Mouse (Mus musculus): ENCODE measurements around the gene Pam.

Gene Pam

DNA sequence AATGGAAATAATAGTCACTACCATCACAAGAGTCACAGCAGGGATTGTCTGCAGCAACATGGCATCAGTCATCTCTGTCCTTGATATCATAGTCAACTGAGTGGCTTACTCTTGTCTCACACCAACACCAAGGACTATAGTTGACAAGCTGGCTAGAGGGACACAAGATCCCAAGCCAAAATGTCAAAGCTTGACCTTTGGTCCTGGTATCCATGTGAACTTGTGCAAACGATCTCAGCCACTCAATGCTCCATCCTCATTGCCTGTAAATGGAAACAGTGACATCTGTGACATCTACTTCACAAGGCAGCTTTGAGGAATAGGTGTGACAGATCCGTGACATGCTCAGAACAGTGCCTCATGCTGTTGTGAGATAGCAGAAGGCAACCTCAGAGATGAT, 15.0 kb downstream of the Pam start:
- no peak for DNase-seq (ENCODE audit: low read depth in 2 of 2, low spot score in 2 of 2)

- DNase-seq (ENCODE audit: low read depth in 2 of 2, low spot score in 2 of 2) = no peak
Observed at GRCm38 (mm10) chr1:98079640-98080039, 15.8 kb downstream of the Pam start.

- no peak for DNase-seq (ENCODE audit: low read depth in 2 of 2, low spot score in 2 of 2)
Observed at GRCm38 (mm10) chr1:98078735-98079134, 16.7 kb downstream of the Pam start.

DNA sequence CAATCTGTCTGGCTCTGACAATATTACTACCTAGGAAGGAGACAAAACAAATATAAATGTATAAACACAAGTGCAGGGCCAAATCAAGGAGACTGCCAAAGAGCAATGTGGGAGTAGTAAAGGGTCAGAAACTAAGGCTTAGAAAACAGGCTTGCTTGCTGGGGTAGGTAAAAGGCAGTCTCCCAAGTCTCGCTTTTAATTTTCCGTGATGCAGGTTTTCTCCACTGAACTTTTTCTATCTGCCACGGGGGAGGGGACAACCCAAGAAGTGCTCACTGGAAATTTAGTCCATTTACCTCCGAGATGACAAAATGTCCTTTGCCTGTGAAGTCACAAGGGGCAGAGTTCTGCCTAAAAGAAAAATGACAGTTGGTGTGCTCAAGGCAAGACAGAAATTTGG, 21.6 kb downstream of the Pam start:
- no peak for DNase-seq (ENCODE audit: low read depth in 2 of 2, low spot score in 2 of 2)

DNA sequence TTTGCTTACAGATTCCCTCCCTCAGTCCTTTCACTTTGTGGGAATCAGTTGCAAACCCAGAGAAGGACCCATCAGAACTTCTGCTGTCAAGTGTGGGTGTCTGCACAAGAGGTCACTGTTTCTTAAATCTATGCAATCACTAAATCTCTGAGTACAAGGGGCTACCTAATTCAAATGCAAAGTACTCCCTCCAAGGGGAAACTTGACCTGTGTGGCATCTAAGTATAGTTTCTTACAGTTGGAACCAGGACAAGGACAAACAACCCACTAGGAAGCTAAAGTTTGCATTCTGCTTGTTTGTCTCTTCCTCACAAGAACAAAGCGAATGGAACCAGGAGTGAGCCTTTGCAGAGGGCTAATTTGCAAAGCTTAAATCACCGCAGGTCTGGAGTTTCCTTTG, 22.3 kb downstream of the Pam start:
- DNase-seq (ENCODE audit: low read depth in 2 of 2, low spot score in 2 of 2) = no peak

DNA sequence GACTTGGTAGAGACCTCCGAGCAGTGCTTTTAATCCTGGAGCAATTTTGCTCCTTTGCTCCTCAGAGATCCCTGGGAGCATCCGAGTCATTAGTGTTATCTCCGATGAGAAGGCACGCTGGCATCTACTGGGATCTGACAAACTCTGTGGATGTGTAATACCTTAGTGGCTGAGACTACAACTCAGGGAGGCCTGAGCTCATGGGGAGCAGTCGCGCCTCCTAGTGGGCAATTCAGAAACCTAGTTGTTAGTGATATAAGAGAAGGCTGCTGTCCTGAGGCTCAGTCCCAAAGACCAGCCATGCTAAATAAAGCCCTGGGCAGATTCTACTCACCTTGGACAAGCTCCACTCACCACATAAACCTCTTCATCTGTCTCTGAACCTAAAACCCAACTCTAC, 23.4 kb downstream of the Pam start:
- peak; percentile 5 to 24 for DNase-seq (ENCODE audit: low read depth in 2 of 2, low spot score in 2 of 2)

DNA sequence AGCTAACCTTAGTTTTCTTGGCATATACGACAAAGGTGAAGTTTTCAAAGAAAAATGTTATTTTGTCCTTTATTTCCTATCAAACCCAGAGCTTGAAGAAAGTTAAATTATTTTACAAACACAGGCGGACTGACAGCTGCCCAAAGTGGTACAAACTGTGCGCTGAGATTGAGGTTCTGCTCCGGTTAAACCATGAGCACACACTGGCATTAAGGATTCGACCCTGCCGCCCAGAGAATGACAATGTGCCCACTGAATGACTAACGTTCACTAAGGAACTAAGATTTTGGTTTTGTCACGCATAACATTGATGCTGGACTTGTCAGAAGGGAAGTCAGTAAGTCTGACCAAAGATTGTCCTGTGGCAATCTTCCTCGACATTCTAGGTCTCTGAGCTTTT, 24.0 kb downstream of the Pam start:
- no peak for DNase-seq (ENCODE audit: low read depth in 2 of 2, low spot score in 2 of 2)

- DNase-seq (ENCODE audit: low read depth in 2 of 2, low spot score in 2 of 2) = no peak
Observed at GRCm38 (mm10) chr1:98070743-98071325, 24.6 kb downstream of the Pam start.

DNA sequence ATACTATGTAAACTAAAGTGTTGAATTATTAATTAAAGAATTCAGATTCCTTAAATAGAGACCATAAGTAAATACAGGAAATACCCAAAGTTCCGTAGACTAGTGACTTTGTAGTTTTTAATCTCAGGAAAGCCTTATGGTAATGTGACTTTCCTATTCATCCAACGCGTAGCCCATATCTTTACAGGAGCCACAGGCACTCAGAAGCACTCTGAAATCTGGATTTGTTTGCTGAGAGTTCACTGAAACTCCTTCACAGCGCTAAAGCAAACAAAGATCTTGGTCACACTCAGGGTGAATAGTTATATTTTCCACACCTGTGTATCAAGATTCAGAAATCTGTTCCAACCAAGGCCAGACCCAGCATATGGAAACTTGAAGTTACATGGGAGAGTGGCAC, 27.3 kb downstream of the Pam start:
- DNase-seq (ENCODE audit: low read depth in 2 of 2, low spot score in 2 of 2) = no peak

GRCm38 (mm10) chr1:98062074-98062473, 33.4 kb downstream of the Pam start:
- DNase-seq (ENCODE audit: low read depth in 2 of 2, low spot score in 2 of 2) = no peak

DNA sequence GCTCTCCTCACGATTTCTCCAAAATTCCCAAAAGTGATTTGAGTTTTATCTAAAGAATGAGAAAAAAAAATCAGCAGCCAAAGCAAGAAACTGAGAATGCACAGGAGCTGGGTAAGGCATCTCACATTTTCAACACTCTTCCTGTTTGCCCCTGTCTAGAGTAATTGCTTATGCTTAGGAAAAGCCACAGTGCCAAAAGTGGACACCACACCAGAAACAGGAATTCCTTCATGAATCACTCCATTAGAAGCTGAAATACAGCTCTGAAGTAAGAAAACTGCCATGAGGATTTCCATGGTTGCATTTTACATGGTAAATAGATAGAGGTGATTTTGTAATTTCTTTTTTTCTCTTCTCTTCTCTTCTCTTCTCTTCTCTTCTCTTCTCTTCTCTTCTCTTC, 36.0 kb downstream of the Pam start:
- no peak for DNase-seq (ENCODE audit: low read depth in 2 of 2, low spot score in 2 of 2)

GRCm38 (mm10) chr1:98056996-98057945, 38.2 kb downstream of the Pam start:
- DNase-seq (ENCODE audit: low read depth in 2 of 2, low spot score in 2 of 2) = no peak

GRCm38 (mm10) chr1:98056277-98056676, 39.2 kb downstream of the Pam start:
- no peak for DNase-seq (ENCODE audit: low read depth in 2 of 2, low spot score in 2 of 2)

- DNase-seq (ENCODE audit: low read depth in 2 of 2, low spot score in 2 of 2) = no peak
Observed at GRCm38 (mm10) chr1:98055591-98055990, 39.9 kb downstream of the Pam start.

GRCm38 (mm10) chr1:98053994-98054393, 41.5 kb downstream of the Pam start:
- no peak for DNase-seq (ENCODE audit: low read depth in 2 of 2, low spot score in 2 of 2)

DNA sequence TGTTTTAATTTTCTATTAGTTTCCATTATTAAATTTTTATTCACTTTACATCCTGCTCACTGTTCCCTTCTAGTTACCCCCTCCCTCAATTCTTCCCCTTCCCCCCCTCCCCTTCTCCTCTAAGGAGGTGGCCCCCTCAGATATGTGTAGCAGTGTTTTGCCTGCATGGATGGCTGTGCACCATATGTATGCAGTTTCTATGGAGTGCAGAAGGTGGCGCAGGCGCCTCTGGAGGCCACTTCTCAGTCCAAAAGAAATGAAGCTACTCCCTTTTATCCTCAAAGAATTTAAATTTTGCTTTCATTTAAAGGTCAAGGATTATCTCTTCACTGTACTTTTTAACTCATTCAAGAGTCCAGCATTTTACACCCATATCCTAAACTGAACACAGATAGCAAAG, 42.0 kb downstream of the Pam start:
- no peak for DNase-seq (ENCODE audit: low read depth in 2 of 2, low spot score in 2 of 2)

GRCm38 (mm10) chr1:98052775-98053174, 42.7 kb downstream of the Pam start:
- DNase-seq (ENCODE audit: low read depth in 2 of 2, low spot score in 2 of 2) = no peak

DNA sequence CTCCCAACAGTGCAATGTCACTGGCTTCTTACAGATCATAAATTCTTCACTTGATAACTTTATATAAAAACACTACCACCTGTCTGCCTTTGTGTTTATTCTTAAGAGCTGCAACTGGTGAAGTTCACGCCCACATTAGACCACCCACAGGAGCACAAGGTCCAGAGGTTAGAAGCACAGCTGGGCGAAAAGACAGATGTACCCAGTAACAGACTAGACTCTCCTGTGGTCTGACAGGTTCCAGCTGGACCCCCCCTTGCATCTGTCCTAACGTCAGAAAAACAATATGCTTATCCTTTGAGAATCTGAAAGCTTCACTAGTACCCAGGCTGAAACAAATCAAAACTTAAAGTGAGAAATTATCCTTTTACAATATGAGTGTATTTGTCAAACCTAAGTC, 44.4 kb downstream of the Pam start:
- no peak for DNase-seq (ENCODE audit: low read depth in 2 of 2, low spot score in 2 of 2)

DNA sequence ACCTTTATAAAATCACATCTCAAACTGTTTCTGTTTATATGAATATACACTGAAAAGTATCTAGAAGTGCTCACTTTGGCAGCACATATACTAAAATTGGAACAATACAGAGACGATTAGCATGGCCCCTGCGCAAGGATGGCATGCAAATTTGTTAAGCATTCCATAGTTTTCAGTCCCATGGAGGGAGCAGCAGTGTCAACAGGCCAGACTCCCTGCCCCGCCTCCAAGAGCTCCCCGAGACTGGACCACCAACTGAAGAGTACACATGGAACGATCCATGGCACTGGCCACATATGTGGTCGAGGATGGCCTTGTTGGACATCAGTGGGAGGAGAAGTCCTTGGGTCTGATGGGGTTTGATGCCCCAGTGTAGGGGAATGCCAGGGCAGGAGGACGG, 45.7 kb downstream of the Pam start:
- no peak for DNase-seq (ENCODE audit: low read depth in 2 of 2, low spot score in 2 of 2)

DNA sequence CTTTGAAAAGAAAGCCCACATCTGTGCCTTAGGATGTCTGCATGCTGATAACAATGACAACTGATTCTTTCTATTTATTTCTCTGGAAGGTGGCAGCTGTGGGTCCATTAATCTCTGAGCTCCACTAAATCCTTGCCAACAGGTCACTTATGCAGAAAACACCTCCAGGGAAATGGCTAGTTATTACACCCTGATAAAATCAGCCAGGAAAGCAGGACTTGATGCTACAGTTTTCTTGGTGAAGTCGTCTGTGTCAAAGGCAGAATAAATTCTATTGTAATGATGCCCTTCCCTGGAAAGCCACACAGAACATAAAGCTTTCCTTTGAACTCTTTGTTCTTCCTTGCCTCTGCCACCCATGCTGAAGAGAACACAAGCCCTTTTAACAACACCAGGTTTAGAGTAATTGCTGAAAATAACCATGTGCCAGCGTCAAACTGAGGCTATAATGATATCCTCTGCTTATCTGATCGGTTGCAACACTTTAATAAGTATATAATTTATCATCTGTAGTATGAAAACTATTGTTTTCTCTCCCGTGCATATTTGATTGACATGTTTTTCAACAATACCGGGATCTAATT, 47.1 kb downstream of the Pam start:
- no peak for DNase-seq (ENCODE audit: low read depth in 2 of 2, low spot score in 2 of 2)

- DNase-seq (ENCODE audit: low read depth in 2 of 2, low spot score in 2 of 2) = no peak
Observed at GRCm38 (mm10) chr1:98047284-98048217, 47.9 kb downstream of the Pam start.
